Mouse (Mus musculus): ENCODE measurements around the gene Samd5. TPM values are rescaled to one million over a fixed set of nuclear protein-coding genes. Genes with fewer than 3 reads are reported as not detected.

Gene Samd5
- polyA plus RNA-seq (2015; fragmentation: Nextera tagmentation; extraction: Ambion mirVana) = 2.5 and 3.5 TPM in 2 replicates

GRCm38 (mm10) chr10:9674561-9675521 lies at the start of gene Samd5:
Gene Samd5, minus strand, starts transcription at chr10:9675208.
- Histone ChIP-seq H3K27ac (ENCODE audit: low read length) (no peak within 1 kb of the TSS), H3K9ac (replicated peaks; ENCODE audit: low read length) (peak within 1 kb of the TSS; percentile 75), H3K27me3 (ENCODE audit: insufficient read depth, low read length) (peaks cover 24% of the 10 kb centered on the region), H3K4me2 (replicated peaks; ENCODE audit: low read depth, low read length) (peak within 1 kb of the TSS; percentile 96), H3K4me3 (ENCODE audit: low read length) (peak within 1 kb of the TSS; percentile 78), H3K9me3 (ENCODE audit: low read length) (no peaks in the 10 kb centered on the region), H3K36me3 (ENCODE audit: insufficient read depth, low read length) (no peaks in the 10 kb centered on the region), H3K4me1 (ENCODE audit: insufficient read depth, low read length) (peaks cover 26% of the 10 kb centered on the region)
- WGBS = under 1% methylated on average over 75 of the region's 91 CpGs
- ATAC-seq (ENCODE audit: low FRiP score, low TSS enrichment) = peak; percentile 86

GRCm38 (mm10) chr10:9722519-9723303 lies 47.7 kb upstream of the Samd5 start:
- WGBS = 74% methylated on average over 11 of the region's 11 CpGs

GRCm38 (mm10) chr10:9720027-9720426 lies 45.0 kb upstream of the Samd5 start:
- Histone ChIP-seq H3K27ac (ENCODE audit: low read length) (no peak overlapping the region), H3K36me3 (ENCODE audit: insufficient read depth, low read length) (no peaks in the 10 kb centered on the region), H3K9ac (replicated peaks; ENCODE audit: low read length) (no peak overlapping the region), H3K4me2 (replicated peaks; ENCODE audit: low read depth, low read length) (no peak overlapping the region), H3K4me1 (ENCODE audit: insufficient read depth, low read length) (no peaks in the 10 kb centered on the region), H3K9me3 (ENCODE audit: low read length) (no peaks in the 10 kb centered on the region), H3K27me3 (ENCODE audit: insufficient read depth, low read length) (no peaks in the 10 kb centered on the region; the same call in 1 of the 2 replicates), H3K4me3 (ENCODE audit: low read length) (no peak overlapping the region)
- WGBS = 60% methylated on average over 5 of the region's 5 CpGs
- no peak for ATAC-seq (ENCODE audit: low FRiP score, low TSS enrichment)

More at GRCm38 (mm10) chr10:9722519-9723303, 47.7 kb upstream of the Samd5 start:
- no peaks in the 10 kb centered on the region for H3K27me3 ChIP-seq (ENCODE audit: insufficient read depth, low read length)
- no peak overlapping the region for H3K27ac ChIP-seq (ENCODE audit: low read length)
- no peaks in the 10 kb centered on the region for H3K9me3 ChIP-seq (ENCODE audit: low read length)
- no peak overlapping the region for H3K4me2 ChIP-seq (replicated peaks; ENCODE audit: low read depth, low read length)
- no peak overlapping the region for H3K4me3 ChIP-seq (ENCODE audit: low read length)
- 0 out of 2 replicates have a peak, but pooled peaks have one; percentile 23 for ATAC-seq (ENCODE audit: low FRiP score, low TSS enrichment)
- no peaks in the 10 kb centered on the region for H3K36me3 ChIP-seq (ENCODE audit: insufficient read depth, low read length)
- H3K4me1 ChIP-seq (ENCODE audit: insufficient read depth, low read length) = no peaks in the 10 kb centered on the region
- no peak overlapping the region for H3K9ac ChIP-seq (replicated peaks; ENCODE audit: low read length)

- ATAC-seq (ENCODE audit: low FRiP score, low TSS enrichment) = no peak
- H3K4me1 ChIP-seq (ENCODE audit: insufficient read depth, low read length) = no peaks in the 10 kb centered on the region
- H3K4me3 ChIP-seq (ENCODE audit: low read length) = no peak overlapping the region
- no peak overlapping the region for H3K27ac ChIP-seq (ENCODE audit: low read length)
- H3K9ac ChIP-seq (replicated peaks; ENCODE audit: low read length) = no peak overlapping the region
- H3K4me2 ChIP-seq (replicated peaks; ENCODE audit: low read depth, low read length) = no peak overlapping the region
- H3K36me3 ChIP-seq (ENCODE audit: insufficient read depth, low read length) = no peaks in the 10 kb centered on the region
- no peaks in the 10 kb centered on the region; the same call in 1 of the 2 replicates for H3K27me3 ChIP-seq (ENCODE audit: insufficient read depth, low read length)
- WGBS = 54% methylated on average over 5 of the region's 5 CpGs
- no peaks in the 10 kb centered on the region for H3K9me3 ChIP-seq (ENCODE audit: low read length)
Observed at GRCm38 (mm10) chr10:9718086-9718485, 43.1 kb upstream of the Samd5 start.

GRCm38 (mm10) chr10:9704956-9705355 lies 29.9 kb upstream of the Samd5 start:
- WGBS = 43% methylated on average over 1 of the region's 1 CpGs
- Histone ChIP-seq H3K36me3 (ENCODE audit: insufficient read depth, low read length) (no peaks in the 10 kb centered on the region), H3K27me3 (ENCODE audit: insufficient read depth, low read length) (peaks cover 3% of the 10 kb centered on the region; the same call in 1 of the 2 replicates), H3K4me2 (replicated peaks; ENCODE audit: low read depth, low read length) (no peak overlapping the region), H3K27ac (ENCODE audit: low read length) (no peak overlapping the region), H3K4me3 (ENCODE audit: low read length) (no peak overlapping the region), H3K4me1 (ENCODE audit: insufficient read depth, low read length) (no peaks in the 10 kb centered on the region), H3K9ac (replicated peaks; ENCODE audit: low read length) (no peak overlapping the region), H3K9me3 (ENCODE audit: low read length) (no peaks in the 10 kb centered on the region)
- no peak for ATAC-seq (ENCODE audit: low FRiP score, low TSS enrichment)

- no peak overlapping the region for H3K4me3 ChIP-seq (ENCODE audit: low read length)
- no peaks in the 10 kb centered on the region for H3K36me3 ChIP-seq (ENCODE audit: insufficient read depth, low read length)
- 86% methylated on average over 22 of the region's 22 CpGs for WGBS
- no peaks in the 10 kb centered on the region for H3K9me3 ChIP-seq (ENCODE audit: low read length)
- H3K4me2 ChIP-seq (replicated peaks; ENCODE audit: low read depth, low read length) = no peak overlapping the region
- H3K27ac ChIP-seq (ENCODE audit: low read length) = no peak overlapping the region
- no peaks in the 10 kb centered on the region for H3K4me1 ChIP-seq (ENCODE audit: insufficient read depth, low read length)
- ATAC-seq (ENCODE audit: low FRiP score, low TSS enrichment) = no peak
- H3K9ac ChIP-seq (replicated peaks; ENCODE audit: low read length) = no peak overlapping the region
- H3K27me3 ChIP-seq (ENCODE audit: insufficient read depth, low read length) = peaks cover 3% of the 10 kb centered on the region; the same call in 1 of the 2 replicates
Observed at GRCm38 (mm10) chr10:9699071-9699761, 24.2 kb upstream of the Samd5 start.

GRCm38 (mm10) chr10:9698141-9698540 lies 23.1 kb upstream of the Samd5 start:
- no peaks in the 10 kb centered on the region for H3K4me1 ChIP-seq (ENCODE audit: insufficient read depth, low read length)
- no peaks in the 10 kb centered on the region for H3K9me3 ChIP-seq (ENCODE audit: low read length)
- no peak overlapping the region for H3K27ac ChIP-seq (ENCODE audit: low read length)
- 81% methylated on average over 9 of the region's 9 CpGs for WGBS
- no peaks in the 10 kb centered on the region for H3K36me3 ChIP-seq (ENCODE audit: insufficient read depth, low read length)
- H3K4me2 ChIP-seq (replicated peaks; ENCODE audit: low read depth, low read length) = no peak overlapping the region
- no peak for ATAC-seq (ENCODE audit: low FRiP score, low TSS enrichment)
- H3K4me3 ChIP-seq (ENCODE audit: low read length) = no peak overlapping the region
- peaks cover 2% of the 10 kb centered on the region; the same call in 1 of the 2 replicates for H3K27me3 ChIP-seq (ENCODE audit: insufficient read depth, low read length)
- no peak overlapping the region for H3K9ac ChIP-seq (replicated peaks; ENCODE audit: low read length)

GRCm38 (mm10) chr10:9696543-9697141 lies 21.6 kb upstream of the Samd5 start:
- peak; percentile 39; the same call in 1 of the 2 replicates for ATAC-seq (ENCODE audit: low FRiP score, low TSS enrichment)
- WGBS = 16% methylated on average over 6 of the region's 6 CpGs
- H3K9ac ChIP-seq (replicated peaks; ENCODE audit: low read length) = no peak overlapping the region

More at GRCm38 (mm10) chr10:9696543-9697141, 21.6 kb upstream of the Samd5 start:
- H3K4me2 ChIP-seq (replicated peaks; ENCODE audit: low read depth, low read length) = no peak overlapping the region
- no peak overlapping the region for H3K4me3 ChIP-seq (ENCODE audit: low read length)
- no peaks in the 10 kb centered on the region for H3K9me3 ChIP-seq (ENCODE audit: low read length)
- H3K36me3 ChIP-seq (ENCODE audit: insufficient read depth, low read length) = no peaks in the 10 kb centered on the region
- no peaks in the 10 kb centered on the region for H3K4me1 ChIP-seq (ENCODE audit: insufficient read depth, low read length)
- H3K27me3 ChIP-seq (ENCODE audit: insufficient read depth, low read length) = peaks cover 3% of the 10 kb centered on the region; the same call in 1 of the 2 replicates
- H3K27ac ChIP-seq (ENCODE audit: low read length) = no peak overlapping the region

Data from kidney, embryonic 16.5 days (tissue).